Comparison of ENCODE assay signal across 8 mouse cellular contexts in the genomic region with DNA sequence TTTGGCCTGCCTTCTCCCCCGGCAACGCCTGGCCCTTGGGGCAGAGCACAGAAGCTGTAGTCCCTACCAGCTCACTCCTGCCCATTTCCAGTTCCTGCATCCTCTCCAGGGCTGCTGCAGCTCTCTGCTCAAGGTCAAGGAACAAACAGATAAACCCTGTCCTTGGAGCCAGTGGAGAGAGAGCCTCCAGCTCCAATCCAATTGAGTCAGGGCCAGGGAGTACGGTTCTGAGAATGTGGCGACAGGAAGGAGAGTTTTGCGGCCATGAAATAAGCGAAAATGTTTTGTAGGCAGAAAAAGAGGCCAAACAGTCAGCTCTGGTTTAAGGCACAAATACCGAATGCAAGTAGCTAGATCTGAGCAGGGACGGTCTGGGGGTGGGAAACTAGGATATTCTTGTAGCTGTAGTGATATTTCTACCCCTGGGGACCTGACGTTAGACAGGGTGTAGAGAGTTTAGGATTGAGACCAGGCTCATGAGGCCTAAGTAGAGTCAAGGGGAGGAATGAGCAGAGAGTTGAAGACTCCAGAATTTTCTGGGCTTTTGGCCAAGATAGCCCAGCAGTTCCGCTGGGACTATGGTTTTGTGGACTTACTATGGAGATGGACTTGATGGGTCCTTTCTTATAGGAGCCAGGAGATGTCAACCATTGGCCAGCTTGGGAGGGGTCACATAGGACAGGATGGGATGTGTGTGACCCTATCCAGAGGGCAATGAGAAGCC.
DNase-seq lines count a peak whose midpoint lies in the region; ATAC-seq and TF ChIP-seq lines count a peak whose summit lies in the region.

No protein-coding gene starts in this region.

- H3K9ac ChIP-seq in liver, adult 2 months (ENCODE audit: low read depth, low read length), result no peak overlapping the region
- H3K9ac ChIP-seq in heart, embryonic 12.5 days, result peak overlapping the region; percentile 46; the same call in 1 of the 2 replicates
- H3K9ac ChIP-seq in kidney, embryonic 16.5 days (replicated peaks; ENCODE audit: low read length), result peak overlapping the region; percentile 53

- 66% methylated on average over 10 of the region's 10 CpGs for WGBS in liver, adult 2 months
- WGBS in heart, embryonic 12.5 days, result 30% methylated on average over 10 of the region's 10 CpGs
- 45% methylated on average over 10 of the region's 10 CpGs for WGBS in kidney, embryonic 16.5 days

- DNase-seq in liver, adult 2 months (ENCODE audit: extremely low read depth, low read depth, low spot score), result peak; percentile 45
- no peak for DNase-seq in liver
- DNase-seq in lung, postnatal 36 days, result peak; percentile 69
- no peak for DNase-seq in right cerebral cortex, postnatal 14 days
- no peak for DNase-seq in left cerebral cortex, adult 11 months (ENCODE audit: low spot score)
- DNase-seq in right cerebral cortex, adult 2 months (ENCODE audit: low spot score in 2 of 2), result no peak

- H3K9me3 ChIP-seq in heart, embryonic 12.5 days (replicated peaks), result peaks cover 3% of the 10 kb centered on the region
- peaks cover 2% of the 10 kb centered on the region for H3K9me3 ChIP-seq in kidney, embryonic 16.5 days (ENCODE audit: low read length)

- no peaks in the 10 kb centered on the region for H3K36me3 ChIP-seq in liver, adult 2 months (ENCODE audit: control insufficient read depth, insufficient read depth, low read length)
- H3K36me3 ChIP-seq in heart, embryonic 12.5 days, result no peaks in the 10 kb centered on the region
- H3K36me3 ChIP-seq in kidney, embryonic 16.5 days (ENCODE audit: insufficient read depth, low read length), result no peaks in the 10 kb centered on the region

- H3K27me3 ChIP-seq in liver, adult 2 months (ENCODE audit: control insufficient read depth, insufficient read depth, low read length), result no peaks in the 10 kb centered on the region
- no peaks in the 10 kb centered on the region for H3K27me3 ChIP-seq in heart, embryonic 12.5 days (replicated peaks)
- no peaks in the 10 kb centered on the region for H3K27me3 ChIP-seq in kidney, embryonic 16.5 days (ENCODE audit: insufficient read depth, low read length)

- no peak overlapping the region for H3K4me3 ChIP-seq in liver, adult 2 months (ENCODE audit: insufficient read depth, low read depth, low read length)
- no peak overlapping the region for H3K4me3 ChIP-seq in heart, embryonic 12.5 days
- H3K4me3 ChIP-seq in kidney, embryonic 16.5 days (ENCODE audit: low read length), result no peak overlapping the region

- TF ChIP-seq POLR2A in liver, adult 2 months (IDR thresholded peaks at IDR 0.05; ENCODE audit: extremely low read depth, insufficient read depth, low read length), result no peak

- no peak overlapping the region for H3K4me2 ChIP-seq in heart, embryonic 12.5 days
- no peak overlapping the region for H3K4me2 ChIP-seq in kidney, embryonic 16.5 days (replicated peaks; ENCODE audit: low read depth, low read length)

- H3K79me2 ChIP-seq in liver, adult 2 months (ENCODE audit: control insufficient read depth, insufficient read depth, low read length), result no peaks in the 10 kb centered on the region

- peaks cover 17% of the 10 kb centered on the region; the same call in 1 of the 2 replicates for H3K4me1 ChIP-seq in liver, adult 2 months (ENCODE audit: control insufficient read depth, insufficient read depth, low read length)
- H3K4me1 ChIP-seq in heart, embryonic 12.5 days (replicated peaks), result peaks cover 51% of the 10 kb centered on the region
- peaks cover 50% of the 10 kb centered on the region for H3K4me1 ChIP-seq in kidney, embryonic 16.5 days (ENCODE audit: insufficient read depth, low read length)

- ATAC-seq in heart, embryonic 12.5 days (ENCODE audit: insufficient number of reproducible peaks, low FRiP score), result peak; percentile 20; the same call in 1 of the 2 replicates
- no peak for ATAC-seq in kidney, embryonic 16.5 days (ENCODE audit: low FRiP score, low TSS enrichment)

- peak overlapping the region; percentile 75 for H3K27ac ChIP-seq in liver, adult 2 months (replicated peaks; ENCODE audit: insufficient read depth, low read depth, low read length)
- H3K27ac ChIP-seq in heart, embryonic 12.5 days (ENCODE audit: poor library complexity, severe bottlenecking), result peak overlapping the region; percentile 82
- peak overlapping the region; percentile 93 for H3K27ac ChIP-seq in kidney, embryonic 16.5 days (ENCODE audit: low read length)

- no peak for TF ChIP-seq CTCF in liver, adult 2 months (IDR thresholded peaks at IDR 0.05; ENCODE audit: low read depth, low read length)

Comparison
In these comparisons a context has a peak if more than half of its experiments do, and no peak if none do; other contexts are left out.
1. DNase-seq: peak in liver, adult 2 months (single experiment) and lung, postnatal 36 days (single experiment); none in liver (single experiment), right cerebral cortex, postnatal 14 days (single experiment), left cerebral cortex, adult 11 months (single experiment) and right cerebral cortex, adult 2 months (0 of 2).
2. Peak in every context shown above with its lines, with median percentiles within 50 percentile points of each other: H3K27ac ChIP-seq.